Mouse (Mus musculus) hindbrain, embryonic 13.5 days (tissue): ENCODE measurements at regions not wholly inside any gene's neighbourhood (a gene's known extent, or its start where the extent isn't known, plus 50 kb on each side); places are given as distances from the start of the nearest gene placed in this dataset.

ENCODE experiments used
- ATAC-seq: fragments of 200-750 bp; cut with Nextera tagmentation; 2 replicates; pipeline ENCODE4 v1.8.0; 2017; ENCODE audit warnings: moderate TSS enrichment; ENCODE audit not compliant: low FRiP score
- H3K27ac ChIP-seq: fragments of 300-500 bp; sonication (generic); 2 replicates; pipeline ENCODE4 v1.5.1; 2015; ENCODE audit warnings: inconsistent platforms, mild to moderate bottlenecking, moderate library complexity
- H3K27me3 ChIP-seq: fragments of 300-500 bp; sonication (generic); 2 replicates; pipeline ENCODE4 v1.6.1; 2015; ENCODE audit warnings: mild to moderate bottlenecking, inconsistent platforms
- H3K36me3 ChIP-seq: fragments of 300-500 bp; sonication (generic); 2 replicates; pipeline ENCODE4 v1.6.1; 2015; ENCODE audit warnings: mild to moderate bottlenecking, inconsistent platforms
- H3K4me1 ChIP-seq: fragments of 300-500 bp; sonication (generic); replicated peaks from 2 replicates; pipeline ENCODE4 v1.6.1; 2015; ENCODE audit warnings: inconsistent platforms
- H3K4me2 ChIP-seq: fragments of 300-500 bp; sonication (generic); 2 replicates; pipeline ENCODE4 v1.6.1; 2015; ENCODE audit warnings: inconsistent platforms, mild to moderate bottlenecking, moderate library complexity
- H3K4me3 ChIP-seq: fragments of 300-500 bp; sonication (generic); 2 replicates; pipeline ENCODE4 v1.5.1; 2015; ENCODE audit warnings: mild to moderate bottlenecking, inconsistent platforms
- H3K9ac ChIP-seq: fragments of 300-500 bp; sonication (generic); 2 replicates; pipeline ENCODE4 v1.6.1; 2015; ENCODE audit warnings: mild to moderate bottlenecking, inconsistent platforms
- H3K9me3 ChIP-seq: fragments of 300-500 bp; sonication (generic); 2 replicates; pipeline ENCODE4 v1.6.1; 2016; ENCODE audit warnings: inconsistent platforms
- WGBS: fragments of 180-500 bp; shearing (Covaris S2); methylation state at CpG from one replicate; pipeline ENCODE4 v1.1.7; 2015; 5-methylcytosine and 5-hydroxymethylcytosine counted together

- peaks cover 37% of the 10 kb centered on the region for H3K4me1 ChIP-seq
- peak overlapping the region; percentile 13; the same call in 1 of the 2 replicates for H3K4me2 ChIP-seq
- ATAC-seq, result peak; percentile 84
- no peaks in the 10 kb centered on the region; the same call in 1 of the 2 replicates for H3K36me3 ChIP-seq
- peak overlapping the region; percentile 76 for H3K27ac ChIP-seq
- WGBS, result 33% methylated on average over 12 of the region's 12 CpGs
- no peaks in the 10 kb centered on the region for H3K27me3 ChIP-seq
- no peak overlapping the region for H3K4me3 ChIP-seq
- peaks cover 31% of the 10 kb centered on the region for H3K9me3 ChIP-seq
- no peak overlapping the region for H3K9ac ChIP-seq
Measured at GRCm38 (mm10) chr12:105898580-105899293, 111.3 kb upstream of the Vrk1 start.

GRCm38 (mm10) chr12:105899294-105899909 is 110.6 kb upstream of the Vrk1 start:
- H3K4me2 ChIP-seq, result peak overlapping the region; percentile 13; the same call in 1 of the 2 replicates
- H3K27ac ChIP-seq, result peak overlapping the region; percentile 76
- no peak overlapping the region for H3K4me3 ChIP-seq
- peaks cover 43% of the 10 kb centered on the region for H3K4me1 ChIP-seq
- H3K9ac ChIP-seq, result no peak overlapping the region
- no peaks in the 10 kb centered on the region for H3K27me3 ChIP-seq
- peak; percentile 52 for ATAC-seq
- no peaks in the 10 kb centered on the region; the same call in 1 of the 2 replicates for H3K36me3 ChIP-seq
- peaks cover 31% of the 10 kb centered on the region for H3K9me3 ChIP-seq
- 48% methylated on average over 9 of the region's 9 CpGs for WGBS

GRCm38 (mm10) chr12:105900479-105900878 is 109.5 kb upstream of the Vrk1 start:
- H3K27ac ChIP-seq, result peak overlapping the region; percentile 76
- H3K9me3 ChIP-seq, result peaks cover 23% of the 10 kb centered on the region
- H3K27me3 ChIP-seq, result no peaks in the 10 kb centered on the region
- no peaks in the 10 kb centered on the region for H3K36me3 ChIP-seq
- no peak overlapping the region for H3K4me3 ChIP-seq
- ATAC-seq, result no peak
- no peak overlapping the region for H3K4me2 ChIP-seq
- H3K9ac ChIP-seq, result no peak overlapping the region
- WGBS, result 93% methylated on average over 6 of the region's 6 CpGs
- peaks cover 54% of the 10 kb centered on the region for H3K4me1 ChIP-seq

GRCm38 (mm10) chr12:105903072-105903471 is 107.0 kb upstream of the Vrk1 start:
- peaks cover 60% of the 10 kb centered on the region for H3K4me1 ChIP-seq
- no peak overlapping the region for H3K4me2 ChIP-seq
- no peak for ATAC-seq
- 60% methylated on average over 8 of the region's 8 CpGs for WGBS
- no peaks in the 10 kb centered on the region for H3K9me3 ChIP-seq
- no peak overlapping the region for H3K27ac ChIP-seq
- H3K9ac ChIP-seq, result no peak overlapping the region
- H3K27me3 ChIP-seq, result no peaks in the 10 kb centered on the region
- H3K4me3 ChIP-seq, result no peak overlapping the region
- no peaks in the 10 kb centered on the region for H3K36me3 ChIP-seq

GRCm38 (mm10) chr12:105906584-105906983 is 103.4 kb upstream of the Vrk1 start:
- Histone ChIP-seq H3K36me3 (no peaks in the 10 kb centered on the region), H3K4me2 (no peak overlapping the region), H3K4me3 (no peak overlapping the region), H3K4me1 (peaks cover 36% of the 10 kb centered on the region), H3K9ac (no peak overlapping the region), H3K27ac (no peak overlapping the region), H3K9me3 (no peaks in the 10 kb centered on the region), H3K27me3 (no peaks in the 10 kb centered on the region)
- 0 out of 2 replicates have a peak, but pooled peaks have one; percentile 33 for ATAC-seq
- 35% methylated on average over 7 of the region's 7 CpGs for WGBS

- H3K9me3 ChIP-seq, result no peaks in the 10 kb centered on the region
- ATAC-seq, result no peak
- H3K4me2 ChIP-seq, result no peak overlapping the region
- H3K27me3 ChIP-seq, result no peaks in the 10 kb centered on the region
- 0 out of 2 replicates have a peak overlapping the region, but pooled peaks have one; percentile 29 for H3K9ac ChIP-seq
- H3K4me1 ChIP-seq, result peaks cover 28% of the 10 kb centered on the region
- H3K4me3 ChIP-seq, result no peak overlapping the region
- H3K27ac ChIP-seq, result no peak overlapping the region
- 63% methylated on average over 13 of the region's 13 CpGs for WGBS
- no peaks in the 10 kb centered on the region for H3K36me3 ChIP-seq
Measured at GRCm38 (mm10) chr12:105907851-105908620, 102.0 kb upstream of the Vrk1 start.

- Histone ChIP-seq H3K9me3 (no peaks in the 10 kb centered on the region), H3K4me3 (no peak overlapping the region), H3K4me2 (no peak overlapping the region), H3K4me1 (0 out of 2 replicates have a peak, but pooled peaks cover 2% of the 10 kb centered on the region), H3K9ac (no peak overlapping the region), H3K36me3 (no peaks in the 10 kb centered on the region), H3K27ac (no peak overlapping the region), H3K27me3 (no peaks in the 10 kb centered on the region)
- ATAC-seq, result no peak
- 79% methylated on average over 9 of the region's 9 CpGs for WGBS
Measured at GRCm38 (mm10) chr12:105911556-105911955, 98.5 kb upstream of the Vrk1 start.

- Histone ChIP-seq H3K36me3 (no peaks in the 10 kb centered on the region), H3K27ac (peak overlapping the region; percentile 72), H3K4me2 (no peak overlapping the region), H3K27me3 (no peaks in the 10 kb centered on the region), H3K9ac (no peak overlapping the region), H3K4me1 (peaks cover 13% of the 10 kb centered on the region), H3K9me3 (no peaks in the 10 kb centered on the region), H3K4me3 (no peak overlapping the region)
- peak; percentile 28; the same call in 1 of the 2 replicates for ATAC-seq
- WGBS, result 63% methylated on average over 10 of the region's 10 CpGs
Measured at GRCm38 (mm10) chr12:105917388-105917963, 92.6 kb upstream of the Vrk1 start.

- H3K27me3 ChIP-seq, result no peaks in the 10 kb centered on the region
- no peaks in the 10 kb centered on the region for H3K9me3 ChIP-seq
- H3K36me3 ChIP-seq, result no peaks in the 10 kb centered on the region
- ATAC-seq, result no peak
- no peak overlapping the region for H3K4me2 ChIP-seq
- H3K27ac ChIP-seq, result no peak overlapping the region
- no peak overlapping the region for H3K9ac ChIP-seq
- WGBS, result 86% methylated on average over 12 of the region's 12 CpGs
- H3K4me1 ChIP-seq, result peaks cover 13% of the 10 kb centered on the region
- no peak overlapping the region for H3K4me3 ChIP-seq
Measured at GRCm38 (mm10) chr12:105918775-105919174, 91.3 kb upstream of the Vrk1 start.

GRCm38 (mm10) chr12:105927210-105927609 is 82.8 kb upstream of the Vrk1 start:
- H3K4me2 ChIP-seq, result no peak overlapping the region
- ATAC-seq, result no peak
- H3K27me3 ChIP-seq, result no peaks in the 10 kb centered on the region
- H3K36me3 ChIP-seq, result no peaks in the 10 kb centered on the region
- peaks cover 16% of the 10 kb centered on the region for H3K4me1 ChIP-seq
- no peak overlapping the region for H3K4me3 ChIP-seq
- WGBS, result 94% methylated on average over 7 of the region's 7 CpGs
- no peak overlapping the region for H3K27ac ChIP-seq
- no peaks in the 10 kb centered on the region for H3K9me3 ChIP-seq
- no peak overlapping the region for H3K9ac ChIP-seq

GRCm38 (mm10) chr12:105929456-105929921 is 80.5 kb upstream of the Vrk1 start:
- Histone ChIP-seq H3K27me3 (0 out of 2 replicates have a peak, but pooled peaks cover 4% of the 10 kb centered on the region), H3K9ac (0 out of 2 replicates have a peak overlapping the region, but pooled peaks have one; percentile 3), H3K36me3 (no peaks in the 10 kb centered on the region), H3K27ac (peak overlapping the region; percentile 58), H3K9me3 (no peaks in the 10 kb centered on the region), H3K4me1 (peaks cover 12% of the 10 kb centered on the region), H3K4me2 (no peak overlapping the region), H3K4me3 (no peak overlapping the region)
- ATAC-seq, result no peak
- WGBS, result 9% methylated on average over 12 of the region's 12 CpGs

- peaks cover 11% of the 10 kb centered on the region for H3K4me1 ChIP-seq
- H3K4me2 ChIP-seq, result peak overlapping the region; percentile 45
- H3K4me3 ChIP-seq, result peak overlapping the region; percentile 15; the same call in 1 of the 2 replicates
- H3K27me3 ChIP-seq, result peaks cover 13% of the 10 kb centered on the region; the same call in 1 of the 2 replicates
- H3K36me3 ChIP-seq, result no peaks in the 10 kb centered on the region
- H3K9me3 ChIP-seq, result no peaks in the 10 kb centered on the region
- WGBS, result 11% methylated on average over 19 of the region's 22 CpGs
- no peak overlapping the region for H3K27ac ChIP-seq
- no peak for ATAC-seq
- H3K9ac ChIP-seq, result no peak overlapping the region
Measured at GRCm38 (mm10) chr12:105935441-105935880, 74.6 kb upstream of the Vrk1 start.
